Mouse (Mus musculus) C2C12 (cell line): ENCODE data around the gene Wdcp. TPM values are rescaled to one million over a fixed set of nuclear protein-coding genes. Genes with fewer than 3 reads are reported as not detected.
A peak's percentile ranks its signal among the peaks of the same experiment; 100 is the strongest.

Experiments
- H3K27me3 ChIP-seq: one replicate; pipeline ENCODE4 v1.6.1; 2011; ENCODE audit not compliant: control insufficient read depth, insufficient read depth, insufficient read length
- H3K36me3 ChIP-seq: one replicate; pipeline ENCODE4 v1.6.1; 2011; ENCODE audit not compliant: control insufficient read depth, insufficient read depth
- H3K4me3 ChIP-seq: one replicate; pipeline ENCODE4 v1.5.1; 2011; ENCODE audit warnings: mild to moderate bottlenecking, control low read depth; ENCODE audit not compliant: poor library complexity, insufficient read depth, severe bottlenecking
- H3K79me2 ChIP-seq: one replicate; pipeline ENCODE4 v1.6.1; 2011; ENCODE audit not compliant: control insufficient read depth, insufficient read depth
- H3K79me3 ChIP-seq: one replicate; pipeline ENCODE4 v1.6.1; 2011; ENCODE audit warnings: low read depth, control low read depth
- H3ac ChIP-seq: one replicate; pipeline ENCODE3; 2011; ENCODE audit warnings: low read depth; ENCODE audit not compliant: control insufficient read depth, insufficient read length
- CEBPB ChIP-seq: IDR thresholded peaks from one replicate; pipeline ENCODE4 v1.6.1; 2011; ENCODE audit warnings: low read depth, mild to moderate bottlenecking, control low read depth, moderate library complexity
- CTCF ChIP-seq: IDR thresholded peaks from one replicate; pipeline ENCODE4 v1.5.1; 2011; ENCODE audit not compliant: control insufficient read depth, insufficient read depth, insufficient read length
- FOSL1 ChIP-seq: IDR thresholded peaks from one replicate; pipeline ENCODE4 v1.8.0; 2011; ENCODE audit warnings: mild to moderate bottlenecking, low read length; ENCODE audit not compliant: poor library complexity, insufficient read depth, severe bottlenecking
- MAX ChIP-seq: IDR thresholded peaks from one replicate; pipeline ENCODE4 v1.6.1; 2011; ENCODE audit warnings: mild to moderate bottlenecking, control low read depth
- MYOD1 ChIP-seq: IDR thresholded peaks from one replicate; pipeline ENCODE4 v1.6.1; 2011; ENCODE audit warnings: low read depth; ENCODE audit not compliant: control insufficient read depth, insufficient read length
- MYOG ChIP-seq: IDR thresholded peaks from one replicate; pipeline ENCODE4 v1.6.1; 2011; ENCODE audit not compliant: control insufficient read depth, insufficient read length; ENCODE audit errors: extremely low read depth
- USF1 ChIP-seq: IDR thresholded peaks from one replicate; pipeline ENCODE4 v1.6.1; 2011; ENCODE audit warnings: low read depth, mild to moderate bottlenecking, control low read depth, moderate library complexity
- polyA plus RNA-seq: library from polyadenylated mRNA; unstranded; fragments of >200 nt; fragmentation: generic; extraction: Trizol; gene quantifications from one replicate; pipeline ENCODE4 v1.2.1, GENCODE M21; 2012; ENCODE audit warnings: missing spikeins

Wdcp gene
- polyA plus RNA-seq, 1 experiment = 7.0 TPM

GRCm38 (mm10) chr12:4841392-4841887 is 1.7 kb upstream of the Wdcp start, which contains the start of gene Fkbp1b:
Gene Fkbp1b (minus strand): TSS chr12:4841591.
- TF ChIP-seq FOSL1 (no peak), MYOD1 (no peak), CEBPB (no peak), MYOG (no peak), USF1 (no peak), CTCF (no peak), MAX (no peak)
- Histone ChIP-seq H3K27me3 (no peaks in the 10 kb centered on the region), H3ac (peak within 1 kb of the TSS; percentile 78), H3K36me3 (no peaks in the 10 kb centered on the region), H3K79me2 (peaks cover 31% of the 10 kb centered on the region), H3K4me3 (peak within 1 kb of the TSS; percentile 52), H3K79me3 (peaks cover 12% of the 10 kb centered on the region)

DNA sequence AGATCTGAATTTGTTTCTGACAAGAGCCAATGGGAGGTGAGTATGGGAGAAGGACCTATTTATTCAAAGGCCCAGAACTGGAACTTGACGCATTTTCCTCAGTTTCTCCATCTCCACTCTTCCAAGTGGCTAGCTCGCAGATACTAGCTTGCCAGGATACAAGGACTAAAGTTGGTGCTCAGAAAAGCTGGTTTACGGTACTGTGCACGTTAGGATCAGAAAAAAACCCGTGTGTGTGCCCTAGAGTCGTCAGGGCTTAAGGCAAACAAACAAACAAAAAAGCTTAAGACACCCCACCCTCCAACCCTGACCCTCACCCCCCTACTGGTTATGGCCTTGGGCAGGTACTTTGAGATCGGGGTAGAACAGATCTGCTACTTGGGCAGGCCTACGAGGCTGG is 647 bp upstream of the Wdcp start:
- TF ChIP-seq MYOD1 (no peak), FOSL1 (no peak), CTCF (no peak), MYOG (no peak), MAX (no peak), CEBPB (no peak), USF1 (no peak)
- Histone ChIP-seq H3K4me3 (no peak overlapping the region), H3K79me2 (peaks cover 39% of the 10 kb centered on the region), H3K27me3 (no peaks in the 10 kb centered on the region), H3K36me3 (no peaks in the 10 kb centered on the region), H3K79me3 (peaks cover 14% of the 10 kb centered on the region), H3ac (no peak overlapping the region)

DNA sequence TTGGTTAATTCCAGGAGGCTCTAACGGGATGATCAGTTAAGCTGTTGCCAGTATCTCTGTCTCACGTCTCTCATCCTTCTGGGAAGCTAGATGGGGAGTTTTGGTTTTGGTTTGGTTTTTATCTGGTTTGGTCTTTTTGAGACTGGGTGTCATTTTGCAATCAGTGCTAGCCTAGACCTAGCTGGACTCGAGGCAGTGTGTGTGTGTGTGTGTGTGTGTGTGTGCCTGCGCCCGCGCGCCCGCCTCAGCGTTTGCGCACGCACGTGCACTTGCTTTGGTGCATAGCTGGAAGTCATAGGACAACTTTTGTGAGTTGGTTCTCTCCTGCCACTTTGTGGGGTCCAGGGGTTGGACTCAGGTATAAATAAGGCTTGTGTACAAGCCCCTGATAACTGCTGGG is 638 bp downstream of the Wdcp start:
- Histone ChIP-seq H3K36me3 (peaks cover 2% of the 10 kb centered on the region), H3K27me3 (no peaks in the 10 kb centered on the region), H3ac (peak overlapping the region; percentile 28), H3K79me3 (peaks cover 17% of the 10 kb centered on the region), H3K79me2 (peaks cover 40% of the 10 kb centered on the region), H3K4me3 (peak overlapping the region; percentile 49)
- TF ChIP-seq MAX (peak; percentile 38), CTCF (no peak), MYOG (no peak), MYOD1 (no peak), FOSL1 (no peak), CEBPB (no peak)

GRCm38 (mm10) chr12:4856160-4856559 is 13.1 kb downstream of the Wdcp start:
- H3K4me3 ChIP-seq = no peak overlapping the region
- H3K79me3 ChIP-seq = no peaks in the 10 kb centered on the region
- no peaks in the 10 kb centered on the region for H3K79me2 ChIP-seq
- H3ac ChIP-seq = no peak overlapping the region
- H3K36me3 ChIP-seq = peaks cover 3% of the 10 kb centered on the region
- H3K27me3 ChIP-seq = no peaks in the 10 kb centered on the region
- TF ChIP-seq MYOD1 (no peak), USF1 (no peak), FOSL1 (no peak), MYOG (no peak)

- H3K4me3 ChIP-seq = no peak overlapping the region
- no peaks in the 10 kb centered on the region for H3K79me2 ChIP-seq
- H3ac ChIP-seq = no peak overlapping the region
- no peak for TF ChIP-seq CEBPB
- TF ChIP-seq CTCF = no peak
- H3K27me3 ChIP-seq = no peaks in the 10 kb centered on the region
- no peaks in the 10 kb centered on the region for H3K79me3 ChIP-seq
- peaks cover 3% of the 10 kb centered on the region for H3K36me3 ChIP-seq
Observed at GRCm38 (mm10) chr12:4856834-4857233, 13.7 kb downstream of the Wdcp start.

- no peaks in the 10 kb centered on the region for H3K79me3 ChIP-seq
- no peak overlapping the region for H3K4me3 ChIP-seq
- H3K36me3 ChIP-seq = no peaks in the 10 kb centered on the region
- H3K79me2 ChIP-seq = no peaks in the 10 kb centered on the region
- TF ChIP-seq CTCF (no peak), USF1 (no peak), MYOG (no peak), MAX (no peak), MYOD1 (no peak), CEBPB (no peak), FOSL1 (no peak)
- no peaks in the 10 kb centered on the region for H3K27me3 ChIP-seq
- H3ac ChIP-seq = no peak overlapping the region
Observed at GRCm38 (mm10) chr12:4859241-4859914, 16.3 kb downstream of the Wdcp start.
